Mouse (Mus musculus): ENCODE data around the gene Mepe. TPM values are rescaled to one million over a fixed set of nuclear protein-coding genes. Genes with fewer than 3 reads are reported as not detected.

The Mepe gene
- polyA plus RNA-seq, 1 experiment from 2014 or later, result not detected

DNA sequence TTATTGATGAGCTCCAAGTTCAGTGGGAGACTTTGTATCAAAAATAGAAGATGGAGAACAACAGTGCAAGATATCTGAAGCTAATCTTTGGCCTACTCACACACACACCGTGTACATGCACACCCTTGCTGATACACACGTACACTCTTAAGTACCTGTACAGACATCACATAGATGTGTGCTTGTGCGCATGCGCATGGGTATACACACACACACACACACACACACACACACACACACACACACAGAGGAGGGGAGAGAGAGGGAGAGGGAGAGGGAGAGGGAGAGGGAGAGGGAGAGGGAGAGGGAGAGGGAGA, 15.3 kb downstream of the Mepe start:
- Histone ChIP-seq H3K9ac (ENCODE audit: low read length) (no peak overlapping the region), H3K4me3 (ENCODE audit: low read length) (no peak overlapping the region), H3K27ac (ENCODE audit: low read length) (no peak overlapping the region), H3K9me3 (replicated peaks; ENCODE audit: control insufficient read depth, low read length) (no peaks in the 10 kb centered on the region), H3K4me1 (ENCODE audit: control insufficient read depth, insufficient read depth, low read length) (no peaks in the 10 kb centered on the region), H3K36me3 (ENCODE audit: control insufficient read depth, insufficient read depth) (no peaks in the 10 kb centered on the region), H3K27me3 (ENCODE audit: control insufficient read depth, insufficient read depth, low read length) (0 out of 2 replicates have a peak, but pooled peaks cover 2% of the 10 kb centered on the region), H3K4me2 (ENCODE audit: low read depth, low read length) (no peak overlapping the region)
- 80% methylated on average over 4 of the region's 4 CpGs for WGBS
- ATAC-seq (replicated peaks; ENCODE audit: extremely low read depth, insufficient read depth, low FRiP score), result no peak

DNA sequence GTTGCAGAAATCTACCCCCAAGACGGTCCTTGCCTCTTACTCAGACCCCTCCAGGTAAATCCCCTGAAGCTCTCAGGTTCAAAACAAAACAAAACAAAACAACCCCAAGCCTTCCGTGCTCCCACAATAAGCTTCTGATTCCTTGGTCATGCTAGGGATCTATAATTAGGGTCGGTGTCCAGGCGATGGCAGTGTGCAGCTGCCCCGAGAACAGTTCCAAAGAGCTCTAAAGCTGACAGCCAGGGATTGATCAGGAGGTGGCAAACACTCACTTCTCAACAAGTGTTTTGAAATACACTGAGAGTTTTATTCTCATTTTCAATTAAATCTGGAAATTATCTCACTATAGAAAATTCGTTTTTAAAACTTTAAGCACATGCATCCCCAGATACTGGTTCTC, 17.8 kb downstream of the Mepe start:
- H3K9me3 ChIP-seq (replicated peaks; ENCODE audit: control insufficient read depth, low read length), result no peaks in the 10 kb centered on the region
- H3K4me2 ChIP-seq (ENCODE audit: low read depth, low read length), result no peak overlapping the region
- H3K27ac ChIP-seq (ENCODE audit: low read length), result no peak overlapping the region
- 36% methylated on average over 6 of the region's 6 CpGs for WGBS
- H3K4me3 ChIP-seq (ENCODE audit: low read length), result no peak overlapping the region
- no peaks in the 10 kb centered on the region for H3K36me3 ChIP-seq (ENCODE audit: control insufficient read depth, insufficient read depth)
- no peaks in the 10 kb centered on the region for H3K27me3 ChIP-seq (ENCODE audit: control insufficient read depth, insufficient read depth, low read length)
- no peak overlapping the region for H3K9ac ChIP-seq (ENCODE audit: low read length)
- ATAC-seq (replicated peaks; ENCODE audit: extremely low read depth, insufficient read depth, low FRiP score), result no peak
- no peaks in the 10 kb centered on the region for H3K4me1 ChIP-seq (ENCODE audit: control insufficient read depth, insufficient read depth, low read length)

DNA sequence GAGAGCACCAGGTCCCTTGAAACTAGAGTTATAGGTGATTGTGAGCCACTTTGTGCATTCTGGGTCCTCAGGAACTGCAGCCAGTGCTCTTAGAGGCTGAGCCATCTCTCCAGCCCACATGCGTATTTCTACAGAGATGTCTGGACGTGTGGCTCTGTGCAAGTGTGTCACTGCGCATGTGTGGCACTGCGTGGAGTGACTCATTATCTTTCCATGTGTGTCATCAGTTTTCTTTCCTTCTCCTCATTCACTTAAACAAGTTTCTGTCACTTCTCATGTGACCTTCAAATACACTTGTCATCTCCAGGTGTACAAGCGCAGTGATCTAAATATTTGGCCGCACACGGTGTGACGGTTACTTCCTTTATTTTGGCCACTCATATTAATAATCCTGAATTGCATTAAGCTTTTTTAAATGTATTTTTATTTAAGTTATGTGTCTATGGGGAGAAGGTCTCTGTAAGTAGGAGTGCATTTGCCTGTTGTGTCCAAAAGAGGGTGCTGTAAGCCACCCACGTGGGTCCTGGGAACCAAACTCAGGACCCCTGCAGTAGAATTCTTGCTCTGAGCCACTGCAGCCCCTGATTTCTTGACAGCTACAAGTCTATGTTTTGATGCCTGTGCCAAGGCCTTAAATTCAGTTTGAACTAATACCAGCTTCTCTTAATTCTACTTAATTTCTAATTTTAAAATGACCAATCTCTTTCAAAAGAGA, 19.6 kb downstream of the Mepe start:
- Histone ChIP-seq H3K4me1 (ENCODE audit: control insufficient read depth, insufficient read depth, low read length) (no peaks in the 10 kb centered on the region), H3K27me3 (ENCODE audit: control insufficient read depth, insufficient read depth, low read length) (no peaks in the 10 kb centered on the region), H3K9me3 (replicated peaks; ENCODE audit: control insufficient read depth, low read length) (no peaks in the 10 kb centered on the region), H3K27ac (ENCODE audit: low read length) (no peak overlapping the region), H3K4me3 (ENCODE audit: low read length) (no peak overlapping the region), H3K9ac (ENCODE audit: low read length) (no peak overlapping the region), H3K36me3 (ENCODE audit: control insufficient read depth, insufficient read depth) (no peaks in the 10 kb centered on the region), H3K4me2 (ENCODE audit: low read depth, low read length) (no peak overlapping the region)
- 56% methylated on average over 9 of the region's 9 CpGs for WGBS
- ATAC-seq (replicated peaks; ENCODE audit: extremely low read depth, insufficient read depth, low FRiP score), result no peak

DNA sequence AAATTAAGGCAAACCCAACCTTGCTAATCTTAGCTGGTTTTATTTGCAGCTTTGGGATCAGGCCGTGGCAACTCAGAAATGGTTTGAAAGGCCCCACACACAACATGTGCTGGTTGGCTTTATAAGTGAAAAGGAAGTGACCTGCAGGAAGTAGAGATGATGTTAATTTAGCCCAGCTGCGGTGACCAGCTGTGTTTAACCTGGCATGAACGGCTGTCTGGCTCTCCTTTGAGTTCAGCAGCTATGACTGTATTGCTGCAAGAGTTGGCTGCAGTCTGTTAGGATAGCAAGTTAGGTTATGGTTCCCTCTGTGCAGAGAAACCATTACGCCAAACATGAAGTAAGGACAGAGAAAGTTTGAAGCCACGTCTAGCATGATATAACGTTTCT, 20.1 kb downstream of the Mepe start:
- WGBS, result 75% methylated on average over 6 of the region's 6 CpGs
- H3K9me3 ChIP-seq (replicated peaks; ENCODE audit: control insufficient read depth, low read length), result no peaks in the 10 kb centered on the region
- no peaks in the 10 kb centered on the region for H3K27me3 ChIP-seq (ENCODE audit: control insufficient read depth, insufficient read depth, low read length)
- H3K36me3 ChIP-seq (ENCODE audit: control insufficient read depth, insufficient read depth), result no peaks in the 10 kb centered on the region
- no peak overlapping the region for H3K4me2 ChIP-seq (ENCODE audit: low read depth, low read length)
- H3K9ac ChIP-seq (ENCODE audit: low read length), result no peak overlapping the region
- H3K4me3 ChIP-seq (ENCODE audit: low read length), result no peak overlapping the region
- no peak for ATAC-seq (replicated peaks; ENCODE audit: extremely low read depth, insufficient read depth, low FRiP score)
- no peak overlapping the region for H3K27ac ChIP-seq (ENCODE audit: low read length)
- no peaks in the 10 kb centered on the region for H3K4me1 ChIP-seq (ENCODE audit: control insufficient read depth, insufficient read depth, low read length)

DNA sequence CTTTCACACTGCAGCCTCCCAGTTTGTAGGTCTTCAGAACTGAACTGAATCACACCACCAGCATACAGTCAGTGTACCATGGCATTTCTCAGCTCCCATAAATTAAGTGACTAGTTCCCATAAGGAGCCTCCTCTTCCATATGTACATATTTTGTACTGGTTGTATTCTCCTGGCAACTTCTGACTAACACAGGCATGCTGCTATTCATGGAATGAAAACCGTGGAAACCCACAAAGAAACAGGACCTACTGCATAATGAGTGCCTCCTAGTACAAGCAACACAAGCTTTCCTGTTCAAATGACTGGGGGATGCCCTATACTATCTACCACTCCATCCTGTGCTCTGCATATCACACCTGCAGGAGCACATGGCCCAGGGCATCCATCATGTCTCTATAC, 25.9 kb downstream of the Mepe start:
- Histone ChIP-seq H3K9ac (ENCODE audit: low read length) (no peak overlapping the region), H3K9me3 (replicated peaks; ENCODE audit: control insufficient read depth, low read length) (no peaks in the 10 kb centered on the region), H3K4me3 (ENCODE audit: low read length) (no peak overlapping the region), H3K27me3 (ENCODE audit: control insufficient read depth, insufficient read depth, low read length) (no peaks in the 10 kb centered on the region), H3K4me1 (ENCODE audit: control insufficient read depth, insufficient read depth, low read length) (no peaks in the 10 kb centered on the region), H3K36me3 (ENCODE audit: control insufficient read depth, insufficient read depth) (no peaks in the 10 kb centered on the region), H3K4me2 (ENCODE audit: low read depth, low read length) (no peak overlapping the region), H3K27ac (ENCODE audit: low read length) (no peak overlapping the region)
- 56% methylated on average over 1 of the region's 1 CpGs for WGBS
- no peak for ATAC-seq (replicated peaks; ENCODE audit: extremely low read depth, insufficient read depth, low FRiP score)

DNA sequence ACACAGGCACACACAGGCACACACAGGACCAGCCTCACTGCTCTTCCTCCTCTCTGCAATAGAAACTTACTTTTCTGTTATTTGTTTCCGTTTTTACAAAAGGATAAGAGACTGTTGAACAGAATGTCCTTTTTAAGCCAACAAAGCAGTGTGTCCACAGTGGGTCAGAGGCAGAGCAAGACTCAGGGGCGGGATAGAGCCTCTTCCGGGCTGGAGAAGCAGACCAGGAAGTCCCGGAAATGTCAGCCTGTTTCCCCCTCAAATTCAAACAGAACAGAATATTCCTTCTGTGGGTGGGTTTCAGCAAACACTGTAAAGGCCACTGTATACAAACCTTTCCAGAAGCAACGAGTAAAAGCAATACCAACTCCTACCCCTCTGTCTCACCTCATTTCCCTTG, 26.7 kb downstream of the Mepe start:
- H3K36me3 ChIP-seq (ENCODE audit: control insufficient read depth, insufficient read depth), result no peaks in the 10 kb centered on the region
- H3K27me3 ChIP-seq (ENCODE audit: control insufficient read depth, insufficient read depth, low read length), result no peaks in the 10 kb centered on the region
- H3K4me1 ChIP-seq (ENCODE audit: control insufficient read depth, insufficient read depth, low read length), result no peaks in the 10 kb centered on the region
- no peak overlapping the region for H3K4me2 ChIP-seq (ENCODE audit: low read depth, low read length)
- WGBS, result 48% methylated on average over 5 of the region's 5 CpGs
- no peak overlapping the region for H3K27ac ChIP-seq (ENCODE audit: low read length)
- H3K9me3 ChIP-seq (replicated peaks; ENCODE audit: control insufficient read depth, low read length), result no peaks in the 10 kb centered on the region
- H3K9ac ChIP-seq (ENCODE audit: low read length), result no peak overlapping the region
- no peak overlapping the region for H3K4me3 ChIP-seq (ENCODE audit: low read length)
- ATAC-seq (replicated peaks; ENCODE audit: extremely low read depth, insufficient read depth, low FRiP score), result no peak

DNA sequence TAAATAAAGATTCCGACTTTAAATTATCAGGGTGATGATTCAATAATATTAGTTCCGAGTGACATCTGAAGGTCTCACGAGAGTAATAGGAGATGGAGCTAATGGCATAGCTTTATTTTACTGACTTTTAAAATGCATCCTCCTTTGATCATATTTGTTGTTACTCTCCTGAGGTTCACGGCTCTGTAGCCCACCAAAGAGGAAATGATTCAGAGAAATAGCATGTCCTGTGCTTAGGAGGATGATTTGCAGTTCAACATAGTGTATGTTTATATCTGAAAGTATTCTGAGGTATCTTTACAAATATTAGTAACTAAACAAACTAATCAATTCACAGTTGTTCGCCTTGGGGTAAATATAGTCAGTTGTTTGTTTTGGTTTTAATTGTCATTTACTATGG, 32.4 kb downstream of the Mepe start:
- no peak overlapping the region for H3K9ac ChIP-seq (ENCODE audit: low read length)
- ATAC-seq (replicated peaks; ENCODE audit: extremely low read depth, insufficient read depth, low FRiP score), result no peak
- H3K9me3 ChIP-seq (replicated peaks; ENCODE audit: control insufficient read depth, low read length), result no peaks in the 10 kb centered on the region
- no peak overlapping the region for H3K4me2 ChIP-seq (ENCODE audit: low read depth, low read length)
- H3K36me3 ChIP-seq (ENCODE audit: control insufficient read depth, insufficient read depth), result no peaks in the 10 kb centered on the region
- no peaks in the 10 kb centered on the region for H3K27me3 ChIP-seq (ENCODE audit: control insufficient read depth, insufficient read depth, low read length)
- no peak overlapping the region for H3K27ac ChIP-seq (ENCODE audit: low read length)
- H3K4me1 ChIP-seq (ENCODE audit: control insufficient read depth, insufficient read depth, low read length), result peaks cover 11% of the 10 kb centered on the region
- H3K4me3 ChIP-seq (ENCODE audit: low read length), result no peak overlapping the region
- 67% methylated on average over 5 of the region's 5 CpGs for WGBS

DNA sequence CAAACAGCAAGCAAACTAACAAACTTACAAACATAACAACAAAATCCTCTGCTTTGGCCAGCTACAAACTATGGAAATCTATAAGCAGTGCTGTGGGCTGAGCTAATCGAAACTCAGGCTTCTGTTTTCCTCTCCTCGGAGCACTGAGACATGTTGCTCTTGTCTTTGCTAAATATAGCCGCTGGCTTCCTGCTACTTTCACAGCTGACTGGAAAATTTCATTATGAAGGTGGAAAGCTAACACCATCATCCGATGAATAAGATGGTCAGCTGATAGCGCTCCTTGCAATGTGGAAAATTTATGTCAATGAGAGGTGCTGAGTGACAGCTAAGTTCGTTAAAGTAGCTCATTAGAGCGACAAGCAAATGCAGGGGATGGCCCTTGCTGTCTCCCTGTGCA, 33.5 kb downstream of the Mepe start:
- 27% methylated on average over 7 of the region's 7 CpGs for WGBS
- peak overlapping the region; percentile 46 for H3K4me2 ChIP-seq (ENCODE audit: low read depth, low read length)
- peak overlapping the region; percentile 20; the same call in 1 of the 2 replicates for H3K27ac ChIP-seq (ENCODE audit: low read length)

DNA sequence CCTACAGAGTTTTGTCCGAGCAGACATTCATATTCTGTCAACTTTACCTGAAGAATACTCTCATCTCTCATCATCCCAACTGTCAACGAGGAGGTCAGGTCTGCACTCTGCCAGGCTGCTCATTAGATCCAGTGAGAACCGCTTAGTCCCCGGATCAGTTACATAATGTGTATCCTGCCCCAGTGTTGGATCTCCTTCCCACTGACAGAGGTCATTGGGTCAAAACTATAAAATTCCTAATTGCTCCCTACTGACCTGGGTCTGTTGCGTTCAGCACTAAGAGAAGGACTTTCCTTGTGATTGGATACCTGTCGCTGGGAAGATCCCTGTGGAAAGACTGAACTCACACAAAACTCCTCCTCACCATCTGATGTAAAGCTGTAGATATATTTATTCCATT, 34.1 kb downstream of the Mepe start:
- Histone ChIP-seq H3K27ac (ENCODE audit: low read length) (no peak overlapping the region), H3K9ac (ENCODE audit: low read length) (no peak overlapping the region), H3K4me3 (ENCODE audit: low read length) (no peak overlapping the region), H3K36me3 (ENCODE audit: control insufficient read depth, insufficient read depth) (no peaks in the 10 kb centered on the region), H3K4me2 (ENCODE audit: low read depth, low read length) (no peak overlapping the region), H3K27me3 (ENCODE audit: control insufficient read depth, insufficient read depth, low read length) (no peaks in the 10 kb centered on the region), H3K9me3 (replicated peaks; ENCODE audit: control insufficient read depth, low read length) (no peaks in the 10 kb centered on the region), H3K4me1 (ENCODE audit: control insufficient read depth, insufficient read depth, low read length) (peaks cover 11% of the 10 kb centered on the region)
- no peak for ATAC-seq (replicated peaks; ENCODE audit: extremely low read depth, insufficient read depth, low FRiP score)
- 70% methylated on average over 6 of the region's 6 CpGs for WGBS

More for the DNA sequence above, 33.5 kb downstream of the Mepe start:
- no peaks in the 10 kb centered on the region for H3K36me3 ChIP-seq (ENCODE audit: control insufficient read depth, insufficient read depth)
- H3K27me3 ChIP-seq (ENCODE audit: control insufficient read depth, insufficient read depth, low read length), result no peaks in the 10 kb centered on the region
- no peak overlapping the region; the same call in 1 of the 2 replicates for H3K4me3 ChIP-seq (ENCODE audit: low read length)
- 0 out of 2 replicates have a peak, but pooled peaks have one; percentile 6 for ATAC-seq (replicated peaks; ENCODE audit: extremely low read depth, insufficient read depth, low FRiP score)
- H3K4me1 ChIP-seq (ENCODE audit: control insufficient read depth, insufficient read depth, low read length), result peaks cover 11% of the 10 kb centered on the region
- no peaks in the 10 kb centered on the region for H3K9me3 ChIP-seq (replicated peaks; ENCODE audit: control insufficient read depth, low read length)
- H3K9ac ChIP-seq (ENCODE audit: low read length), result no peak overlapping the region
